Mouse (Mus musculus): Measurements from ENCODE around the gene Aox3. TPM values are rescaled to one million over a fixed set of nuclear protein-coding genes. Genes with fewer than 3 reads are reported as not detected.

Gene Aox3
- polyA plus RNA-seq, 1 experiment, result 0.03 TPM

DNA sequence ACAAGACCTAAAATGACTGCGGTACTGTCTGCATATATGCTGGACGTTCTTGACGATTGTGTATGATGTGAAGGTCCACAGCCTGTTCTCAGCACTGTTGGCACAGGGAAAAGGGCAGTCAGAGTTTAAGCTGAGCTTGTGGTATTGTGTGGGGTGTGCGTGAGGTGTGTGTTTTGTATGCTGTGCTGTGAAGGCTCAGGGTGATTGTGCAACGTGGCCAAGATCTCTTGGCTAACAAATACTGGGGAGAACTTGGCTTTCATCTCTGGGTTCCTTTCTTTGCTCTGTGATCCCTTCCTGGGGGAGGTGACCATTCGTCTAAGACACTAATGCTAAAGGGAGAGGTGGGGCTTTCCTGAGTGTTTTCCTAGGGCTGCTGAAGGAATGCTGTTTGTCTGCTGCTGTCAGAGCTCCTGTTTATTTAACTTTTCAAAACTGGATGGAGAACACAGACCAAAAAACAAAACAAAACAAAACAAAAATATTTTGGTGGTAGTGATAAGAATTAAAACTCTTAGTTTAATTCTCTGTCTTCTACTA is 1.2 kb downstream of the Aox3 start:
- H3K36me3 ChIP-seq (ENCODE audit: control insufficient read depth, insufficient read depth, low read length), result no peaks in the 10 kb centered on the region
- 58% methylated on average over 6 of the region's 6 CpGs for WGBS
- no peak overlapping the region for H3K4me3 ChIP-seq (ENCODE audit: low read depth, low read length)
- no peak overlapping the region for H3K27ac ChIP-seq (ENCODE audit: insufficient read depth, low read depth, low read length)
- no peaks in the 10 kb centered on the region for H3K4me1 ChIP-seq (ENCODE audit: control insufficient read depth, insufficient read depth, insufficient read length, low read length)
- TF ChIP-seq CTCF (IDR thresholded peaks at IDR 0.05; ENCODE audit: extremely low read depth, insufficient read length, insufficient replicate concordance, low read depth, low read length) (no peak), POLR2A (IDR thresholded peaks at IDR 0.05; ENCODE audit: low read depth, low read length) (no peak)
- no peaks in the 10 kb centered on the region for H3K27me3 ChIP-seq (ENCODE audit: control insufficient read depth, insufficient read depth, low read length)

DNA sequence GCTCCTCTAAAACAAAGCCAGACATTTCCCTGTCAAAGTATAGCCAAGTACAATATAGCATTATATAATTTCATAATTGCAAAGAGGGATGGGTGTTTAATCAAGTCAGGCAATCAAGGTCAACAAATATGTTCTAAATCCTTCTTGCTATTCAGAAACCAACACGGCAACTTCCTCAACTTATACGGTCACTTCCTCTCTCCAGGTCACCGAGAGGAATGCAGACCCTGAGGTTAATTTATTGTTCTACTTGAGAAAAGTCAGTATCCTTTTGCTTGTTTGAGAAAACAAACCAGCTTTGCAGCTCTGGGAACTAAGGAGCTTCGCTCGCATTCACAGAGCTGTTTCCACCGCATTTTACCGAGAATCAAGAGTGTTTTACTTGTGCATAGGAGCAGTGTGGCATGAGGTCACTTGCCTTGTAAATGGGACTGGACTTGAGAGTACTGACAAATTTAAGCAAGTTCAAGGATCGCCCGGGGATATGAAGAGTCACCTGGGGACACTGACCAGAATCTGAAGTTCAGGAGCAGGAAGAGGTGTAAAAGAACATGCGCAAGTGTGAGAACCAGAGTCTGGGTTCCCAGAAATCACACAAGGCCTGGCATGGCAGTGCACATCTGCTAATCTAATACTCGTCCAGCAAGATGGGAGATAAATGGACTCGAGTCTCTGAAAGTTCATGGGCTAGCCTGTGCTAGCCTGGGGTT is 1.9 kb downstream of the Aox3 start:
- WGBS, result 51% methylated on average over 12 of the region's 12 CpGs
- Histone ChIP-seq H3K27me3 (ENCODE audit: control insufficient read depth, insufficient read depth, low read length) (no peaks in the 10 kb centered on the region), H3K4me1 (ENCODE audit: control insufficient read depth, insufficient read depth, insufficient read length, low read length) (no peaks in the 10 kb centered on the region), H3K36me3 (ENCODE audit: control insufficient read depth, insufficient read depth, low read length) (no peaks in the 10 kb centered on the region), H3K27ac (ENCODE audit: insufficient read depth, low read depth, low read length) (no peak overlapping the region), H3K4me3 (ENCODE audit: low read depth, low read length) (no peak overlapping the region)
- no peak for TF ChIP-seq POLR2A (IDR thresholded peaks at IDR 0.05; ENCODE audit: low read depth, low read length)
- no peak for TF ChIP-seq CTCF (IDR thresholded peaks at IDR 0.05; ENCODE audit: extremely low read depth, insufficient read length, insufficient replicate concordance, low read depth, low read length)

- Histone ChIP-seq H3K4me3 (ENCODE audit: low read depth, low read length) (no peak overlapping the region), H3K27me3 (ENCODE audit: control insufficient read depth, insufficient read depth, low read length) (no peaks in the 10 kb centered on the region), H3K36me3 (ENCODE audit: control insufficient read depth, insufficient read depth, low read length) (no peaks in the 10 kb centered on the region), H3K27ac (ENCODE audit: insufficient read depth, low read depth, low read length) (no peak overlapping the region), H3K4me1 (ENCODE audit: control insufficient read depth, insufficient read depth, insufficient read length, low read length) (no peaks in the 10 kb centered on the region)
- 78% methylated on average over 3 of the region's 3 CpGs for WGBS
- no peak for TF ChIP-seq CTCF (IDR thresholded peaks at IDR 0.05; ENCODE audit: extremely low read depth, insufficient read length, insufficient replicate concordance, low read depth, low read length)
- no peak for TF ChIP-seq POLR2A (IDR thresholded peaks at IDR 0.05; ENCODE audit: low read depth, low read length)
Measured at GRCm38 (mm10) chr1:58118231-58118630, 5.3 kb downstream of the Aox3 start.

- TF ChIP-seq POLR2A (IDR thresholded peaks at IDR 0.05; ENCODE audit: low read depth, low read length) (no peak), CTCF (IDR thresholded peaks at IDR 0.05; ENCODE audit: extremely low read depth, insufficient read length, insufficient replicate concordance, low read depth, low read length) (no peak)
- H3K4me1 ChIP-seq (ENCODE audit: control insufficient read depth, insufficient read depth, insufficient read length, low read length), result no peaks in the 10 kb centered on the region
- H3K27me3 ChIP-seq (ENCODE audit: control insufficient read depth, insufficient read depth, low read length), result no peaks in the 10 kb centered on the region
- no peaks in the 10 kb centered on the region for H3K36me3 ChIP-seq (ENCODE audit: control insufficient read depth, insufficient read depth, low read length)
- H3K27ac ChIP-seq (ENCODE audit: insufficient read depth, low read depth, low read length), result no peak overlapping the region
- 88% methylated on average over 8 of the region's 8 CpGs for WGBS
- H3K4me3 ChIP-seq (ENCODE audit: low read depth, low read length), result no peak overlapping the region
Measured at GRCm38 (mm10) chr1:58124901-58125300, 12.0 kb downstream of the Aox3 start.

DNA sequence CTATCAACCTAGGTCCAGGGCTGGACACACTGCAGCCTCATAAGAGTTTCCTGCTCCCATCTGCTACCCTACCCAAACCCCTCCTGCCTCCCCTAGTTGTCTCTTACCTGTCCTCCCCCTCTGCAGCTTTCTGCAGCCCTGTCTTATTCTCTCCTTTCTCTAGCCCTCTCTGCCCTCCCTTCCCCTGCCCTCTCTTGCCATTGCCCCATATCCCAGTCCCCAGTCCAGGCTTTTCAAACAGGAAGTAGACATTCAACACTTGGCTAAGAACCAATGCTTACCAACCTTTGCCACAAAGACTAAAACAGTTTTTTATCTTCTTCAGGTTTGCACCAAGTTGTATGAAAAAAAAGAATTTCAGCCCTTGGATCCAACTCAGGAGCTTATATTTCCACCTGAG is 25.0 kb downstream of the Aox3 start:
- no peak for TF ChIP-seq CTCF (IDR thresholded peaks at IDR 0.05; ENCODE audit: extremely low read depth, insufficient read length, insufficient replicate concordance, low read depth, low read length)
- no peak for TF ChIP-seq POLR2A (IDR thresholded peaks at IDR 0.05; ENCODE audit: low read depth, low read length)
- Histone ChIP-seq H3K36me3 (ENCODE audit: control insufficient read depth, insufficient read depth, low read length) (no peaks in the 10 kb centered on the region), H3K4me3 (ENCODE audit: low read depth, low read length) (no peak overlapping the region), H3K27ac (ENCODE audit: insufficient read depth, low read depth, low read length) (no peak overlapping the region), H3K4me1 (ENCODE audit: control insufficient read depth, insufficient read depth, insufficient read length, low read length) (no peaks in the 10 kb centered on the region), H3K27me3 (ENCODE audit: control insufficient read depth, insufficient read depth, low read length) (no peaks in the 10 kb centered on the region)

GRCm38 (mm10) chr1:58138986-58139385 is 26.1 kb downstream of the Aox3 start:
- no peaks in the 10 kb centered on the region for H3K4me1 ChIP-seq (ENCODE audit: control insufficient read depth, insufficient read depth, insufficient read length, low read length)
- no peaks in the 10 kb centered on the region for H3K36me3 ChIP-seq (ENCODE audit: control insufficient read depth, insufficient read depth, low read length)
- no peaks in the 10 kb centered on the region for H3K27me3 ChIP-seq (ENCODE audit: control insufficient read depth, insufficient read depth, low read length)
- H3K27ac ChIP-seq (ENCODE audit: insufficient read depth, low read depth, low read length), result no peak overlapping the region
- TF ChIP-seq CTCF (IDR thresholded peaks at IDR 0.05; ENCODE audit: extremely low read depth, insufficient read length, insufficient replicate concordance, low read depth, low read length) (peak; percentile 27; the same call in 1 of the 2 replicates), POLR2A (IDR thresholded peaks at IDR 0.05; ENCODE audit: low read depth, low read length) (no peak)
- no peak overlapping the region for H3K4me3 ChIP-seq (ENCODE audit: low read depth, low read length)
- WGBS, result 89% methylated on average over 9 of the region's 9 CpGs

DNA sequence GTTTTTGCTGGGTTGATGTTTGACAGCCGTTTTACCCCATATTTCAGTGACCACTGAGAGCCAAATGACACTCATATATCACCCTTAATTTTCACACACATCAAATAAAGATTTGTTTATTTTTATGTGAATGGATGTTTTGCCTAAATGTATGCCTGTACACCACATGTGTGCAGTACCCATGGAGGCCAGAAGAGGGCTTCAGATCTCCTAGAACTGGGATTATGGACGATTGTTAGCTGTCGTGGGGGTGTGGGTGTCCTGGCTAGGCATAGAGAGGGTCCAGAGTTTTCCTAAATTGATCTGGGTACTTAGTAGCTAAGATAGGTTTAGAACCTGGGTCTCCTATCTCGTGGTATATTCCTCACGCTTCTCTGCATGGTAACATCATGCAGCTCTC is 27.7 kb downstream of the Aox3 start:
- WGBS, result 88% methylated on average over 5 of the region's 5 CpGs
- no peaks in the 10 kb centered on the region for H3K4me1 ChIP-seq (ENCODE audit: control insufficient read depth, insufficient read depth, insufficient read length, low read length)

More for the DNA sequence above, 27.7 kb downstream of the Aox3 start:
- Histone ChIP-seq H3K4me3 (ENCODE audit: low read depth, low read length) (no peak overlapping the region), H3K27ac (ENCODE audit: insufficient read depth, low read depth, low read length) (no peak overlapping the region), H3K27me3 (ENCODE audit: control insufficient read depth, insufficient read depth, low read length) (no peaks in the 10 kb centered on the region), H3K36me3 (ENCODE audit: control insufficient read depth, insufficient read depth, low read length) (no peaks in the 10 kb centered on the region)
- no peak for TF ChIP-seq CTCF (IDR thresholded peaks at IDR 0.05; ENCODE audit: extremely low read depth, insufficient read length, insufficient replicate concordance, low read depth, low read length)
- TF ChIP-seq POLR2A (IDR thresholded peaks at IDR 0.05; ENCODE audit: low read depth, low read length), result no peak

Measured in small intestine, adult 2 months (tissue).